Mouse (Mus musculus): ENCODE measurements around the gene Tmem190.

Gene Tmem190

GRCm38 (mm10) chr7:4782759-4783158 lies at the start of gene Tmem190, which contains the start of gene Il11:
TSS of gene Tmem190 (plus strand) at chr7:4782937.
TSS of gene Il11 (minus strand) at chr7:4782859.
- no peak for DNase-seq

- DNase-seq, result no peak
These were observed 49.8 kb upstream of the Tmem190 start for GRCm38 (mm10) chr7:4732968-4733392.

- DNase-seq, result no peak
These were observed 43.6 kb upstream of the Tmem190 start for GRCm38 (mm10) chr7:4739041-4739543.

- DNase-seq, result peak; percentile 91 to 94
These were observed 43.0 kb upstream of the Tmem190 start, which contains the start of gene Kmt5c for GRCm38 (mm10) chr7:4739544-4740275. TSS of gene Kmt5c (plus strand) at chr7:4740115.

GRCm38 (mm10) chr7:4740309-4740727 lies 42.4 kb upstream of the Tmem190 start:
- DNase-seq, result no peak

GRCm38 (mm10) chr7:4741151-4741550 lies 41.6 kb upstream of the Tmem190 start:
- DNase-seq, result peak; percentile 15 to 29

GRCm38 (mm10) chr7:4741672-4742481 lies 40.9 kb upstream of the Tmem190 start:
- DNase-seq, result no peak

- DNase-seq, result no peak
These were observed 40.3 kb upstream of the Tmem190 start for GRCm38 (mm10) chr7:4742482-4742819.

GRCm38 (mm10) chr7:4743354-4743753 lies 39.4 kb upstream of the Tmem190 start:
- DNase-seq, result no peak

- DNase-seq, result no peak
These were observed 37.9 kb upstream of the Tmem190 start for GRCm38 (mm10) chr7:4744886-4745285.

GRCm38 (mm10) chr7:4746326-4746980 lies 36.3 kb upstream of the Tmem190 start:
- no peak for DNase-seq

- DNase-seq, result no peak
These were observed 35.4 kb upstream of the Tmem190 start for GRCm38 (mm10) chr7:4747156-4747899.

- DNase-seq, result no peak
These were observed 34.4 kb upstream of the Tmem190 start for GRCm38 (mm10) chr7:4748321-4748720.

- no peak for DNase-seq
These were observed 33.6 kb upstream of the Tmem190 start for GRCm38 (mm10) chr7:4749169-4749568.

- DNase-seq, result peak; percentile 34 to 40
These were observed 30.5 kb upstream of the Tmem190 start for GRCm38 (mm10) chr7:4751971-4752820.

GRCm38 (mm10) chr7:4752821-4753570 lies 29.7 kb upstream of the Tmem190 start, which contains the start of gene Cox6b2:
TSS of gene Cox6b2 (minus strand) at chr7:4753094.
- peak; percentile 76 to 80 for DNase-seq

- DNase-seq, result no peak
These were observed 23.1 kb upstream of the Tmem190 start for GRCm38 (mm10) chr7:4759670-4760069.

GRCm38 (mm10) chr7:4764946-4765710 lies 17.6 kb upstream of the Tmem190 start:
- no peak for DNase-seq

GRCm38 (mm10) chr7:4771202-4771601 lies 11.5 kb upstream of the Tmem190 start, which contains the start of gene Fam71e2:
TSS of gene Fam71e2 (minus strand) at chr7:4771302.
- no peak for DNase-seq

GRCm38 (mm10) chr7:4776131-4776530 lies 6.6 kb upstream of the Tmem190 start:
- DNase-seq, result no peak
